Mouse (Mus musculus): ENCODE results near the gene Shtn1.

DNA sequence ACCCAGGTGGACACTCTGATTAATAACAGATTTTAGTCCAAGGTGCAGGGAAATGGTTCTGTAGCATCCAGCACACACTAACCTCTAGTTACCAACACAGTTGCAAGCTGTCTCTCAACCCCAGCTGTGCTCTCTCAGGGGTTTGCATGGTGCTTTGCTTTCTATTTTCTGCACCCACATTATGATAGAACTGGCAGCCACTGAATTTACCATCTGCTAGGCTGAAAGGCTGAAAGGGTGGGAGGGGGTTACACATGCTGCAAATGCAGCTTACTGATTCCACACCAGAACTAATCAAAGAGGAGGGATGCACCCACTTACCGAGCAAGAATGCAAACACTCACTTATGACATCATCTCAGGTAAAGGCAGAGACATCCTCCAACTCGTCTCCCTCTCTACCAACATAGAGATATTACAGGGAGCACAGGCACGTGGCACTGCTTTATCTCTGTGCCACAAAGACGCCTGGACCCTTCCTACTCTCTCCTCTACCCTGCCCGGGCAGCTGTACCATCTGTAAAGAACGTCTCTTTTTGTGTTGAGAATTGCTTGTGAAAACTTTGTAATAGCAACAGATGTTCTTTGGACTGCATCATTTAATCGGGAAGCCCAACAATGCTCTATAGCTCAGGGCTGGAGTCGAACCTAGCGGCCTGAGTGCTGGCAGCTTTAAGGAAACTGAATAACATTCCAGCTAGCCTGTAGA lies 23.0 kb downstream of the Shtn1 start:
- TF ChIP-seq POLR2A (IDR thresholded peaks at IDR 0.05; ENCODE audit: low read depth, low read length) (no peak), CTCF (IDR thresholded peaks at IDR 0.05; ENCODE audit: extremely low read depth, insufficient read length, insufficient replicate concordance, low read depth, low read length) (no peak)

All from small intestine, adult 2 months (tissue).